12 mouse cellular contexts compared by ENCODE assay signal in the genomic region with DNA sequence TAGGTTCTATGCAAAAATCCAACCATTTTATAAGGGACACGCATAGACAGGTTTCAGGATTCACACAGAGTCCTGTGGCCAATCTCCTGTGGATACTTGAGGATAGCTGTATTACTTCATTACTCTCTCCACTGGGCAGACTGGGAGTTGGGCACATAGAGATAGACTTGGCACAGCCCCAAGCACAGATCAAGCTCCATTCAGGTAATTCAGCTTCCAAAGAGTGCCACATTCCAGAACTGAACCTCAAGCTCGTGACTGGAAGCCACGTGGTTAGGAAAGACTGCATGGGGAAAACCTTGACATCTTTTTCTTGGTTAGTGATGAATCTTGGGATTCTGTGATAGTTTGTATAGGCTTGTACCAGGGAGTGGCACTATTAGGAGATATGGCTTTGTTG.
"Had no signal": no experiment of that assay in that cellular context is flagged by ENCODE, and none has a peak within 500 bp of the region (broad histone marks: within the 10 kb centered on the region; RNA-seq: fewer than 3 reads in every experiment).

No protein-coding gene starts in this region.

- H3K4me3 ChIP-seq: limb, embryonic 12.5 days; liver, embryonic 15.5 days; midbrain, embryonic 13.5 days had no signal

- ATAC-seq: intestine, embryonic 16.5 days; midbrain, embryonic 13.5 days had no signal

- H3K36me3 ChIP-seq: limb, embryonic 12.5 days; liver, embryonic 15.5 days; midbrain, embryonic 13.5 days had no signal

- H3K4me1 ChIP-seq: liver, embryonic 15.5 days had no signal

- DNase-seq: layer of hippocampus, postnatal 36 days; lung, embryonic 14.5 days; lung, postnatal 14 days; right cerebral cortex, adult 18-20 months; right cerebral cortex, postnatal 25 days; thymus, postnatal 4 days had no signal

- H3K9ac ChIP-seq: limb, embryonic 12.5 days; liver, embryonic 15.5 days; lung, embryonic 14.5 days; midbrain, embryonic 13.5 days had no signal

- H3K9me3 ChIP-seq: limb, embryonic 12.5 days; liver, embryonic 15.5 days; midbrain, embryonic 13.5 days had no signal

- H3K4me2 ChIP-seq: limb, embryonic 12.5 days; liver, embryonic 11.5 days; liver, embryonic 15.5 days; lung, embryonic 14.5 days; midbrain, embryonic 13.5 days had no signal

- H3K27ac ChIP-seq: limb, embryonic 12.5 days; liver, embryonic 15.5 days; midbrain, embryonic 13.5 days; stomach, postnatal 0 days had no signal

- H3K27me3 ChIP-seq: limb, embryonic 12.5 days; midbrain, embryonic 13.5 days had no signal
